Comparison of ENCODE assay signal across 21 mouse cellular contexts in the genomic region with DNA sequence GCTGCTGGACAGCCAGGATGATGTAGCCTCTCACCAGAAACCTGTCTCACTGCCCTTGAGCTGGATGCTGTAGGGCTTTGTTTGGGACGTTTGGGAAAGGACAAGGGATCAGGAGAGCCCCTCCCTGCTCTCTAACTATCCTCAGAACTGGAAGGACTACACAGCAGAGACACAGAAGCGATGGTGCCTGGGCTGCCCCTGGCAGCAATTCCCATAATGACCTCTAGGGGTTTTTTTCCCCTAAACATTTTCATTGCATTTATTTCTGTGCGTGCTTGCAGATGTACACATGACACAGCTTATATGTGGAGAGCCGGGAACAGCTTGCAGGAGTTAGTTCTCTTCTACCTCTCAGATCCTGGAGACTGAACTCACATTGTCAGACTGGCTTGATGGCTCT. TPM values are rescaled to one million over a fixed set of nuclear protein-coding genes. Genes with fewer than 3 reads are reported as not detected.
DNase-seq lines count a peak whose midpoint lies in the region; ATAC-seq and TF ChIP-seq lines count a peak whose summit lies in the region.
"Had no signal": no experiment of that assay in that cellular context is flagged by ENCODE, and none has a peak within 500 bp of the region (broad histone marks: within the 10 kb centered on the region; RNA-seq: fewer than 3 reads in every experiment).

No protein-coding gene starts in this region.

- H3K4me3 ChIP-seq in heart, adult 2 months: no peak overlapping the region
- no peak overlapping the region for H3K4me3 ChIP-seq in liver, postnatal 0 days (ENCODE audit: low read depth, low read length)
- H3K4me3 ChIP-seq in bone marrow, adult 2 months (replicated peaks; ENCODE audit: control insufficient read depth, low read depth, low read length): no peak overlapping the region
- H3K4me3 ChIP-seq: forebrain, embryonic 15.5 days; limb, embryonic 10.5 days; lung, embryonic 15.5 days had no signal

- H3K9ac ChIP-seq in heart, adult 2 months (ENCODE audit: low read depth, low read length): no peak overlapping the region
- H3K9ac ChIP-seq in liver, postnatal 0 days (replicated peaks): no peak overlapping the region
- H3K9ac ChIP-seq: forebrain, embryonic 15.5 days; lung, embryonic 15.5 days had no signal

- 75% methylated on average over 4 of the region's 4 CpGs for WGBS in heart, adult 2 months
- WGBS in liver, postnatal 0 days (ENCODE audit: insufficient replicate concordance): 61% methylated on average over 4 of the region's 4 CpGs
- 57% methylated on average over 4 of the region's 4 CpGs for WGBS in bone marrow, adult 2 months

- H3K9me3 ChIP-seq in liver, postnatal 0 days (ENCODE audit: low read length): no peaks in the 10 kb centered on the region
- H3K9me3 ChIP-seq: forebrain, embryonic 15.5 days; limb, embryonic 10.5 days; lung, embryonic 15.5 days had no signal

- DNase-seq in heart, adult 2 months: no peak
- DNase-seq in heart, adult 11 months: no peak
- DNase-seq in liver, postnatal 0 days: no peak
- DNase-seq in liver: no peak
- no peak for DNase-seq in cerebellum, adult 9-10 months
- DNase-seq in ovary, adult 18-20 months (ENCODE audit: low spot score): no peak
- DNase-seq: adrenal gland, postnatal 10 days; cerebellum, adult 9-11 months; gastrocnemius, postnatal 10 days; heart, postnatal 4 days; kidney, postnatal 25 days; thymus, postnatal 4 days had no signal

- H3K4me2 ChIP-seq in liver, postnatal 0 days (ENCODE audit: low read depth, low read length): no peak overlapping the region
- H3K4me2 ChIP-seq: forebrain, embryonic 15.5 days; heart, embryonic 11.5 days; lung, embryonic 15.5 days had no signal

- no peak for TF ChIP-seq POLR2A in heart, adult 2 months (IDR thresholded peaks at IDR 0.05; ENCODE audit: insufficient read depth, low read depth, low read length)
- TF ChIP-seq POLR2A in bone marrow, adult 2 months (IDR thresholded peaks at IDR 0.05; ENCODE audit: borderline replicate concordance, control insufficient read depth, low read depth, low read length): no peak

- H3K4me1 ChIP-seq in heart, adult 2 months (ENCODE audit: control insufficient read depth, insufficient read depth, low read length): peaks cover 5% of the 10 kb centered on the region
- no peaks in the 10 kb centered on the region for H3K4me1 ChIP-seq in liver, postnatal 0 days (ENCODE audit: insufficient read depth)
- no peaks in the 10 kb centered on the region for H3K4me1 ChIP-seq in bone marrow, adult 2 months (ENCODE audit: control insufficient read depth, insufficient read depth, low read length)
- H3K4me1 ChIP-seq: forebrain, embryonic 15.5 days; limb, embryonic 10.5 days; lung, embryonic 15.5 days had no signal

- no peak for TF ChIP-seq EP300 in heart, adult 2 months (IDR thresholded peaks at IDR 0.05; ENCODE audit: insufficient read depth, low read depth, low read length)
- no peak for TF ChIP-seq EP300 in liver, postnatal 0 days (IDR thresholded peaks at IDR 0.05; ENCODE audit: low read depth)

- peak; percentile 56 for TF ChIP-seq CTCF in heart, adult 2 months (IDR thresholded peaks at IDR 0.05)
- TF ChIP-seq CTCF in liver, postnatal 0 days (IDR thresholded peaks at IDR 0.05; ENCODE audit: low read depth): peak; percentile 46
- peak; percentile 13; the same call in 1 of the 2 replicates for TF ChIP-seq CTCF in bone marrow, adult 2 months (IDR thresholded peaks at IDR 0.05; ENCODE audit: control insufficient read depth, insufficient read depth, low read length)

- no peak for ATAC-seq in liver, postnatal 0 days
- ATAC-seq in monocyte, adult 5-6 weeks (replicated peaks; ENCODE audit: insufficient number of reproducible peaks, low FRiP score, low TSS enrichment, poor library complexity, severe bottlenecking): peak; percentile 33; the same call in 1 of the 2 replicates
- ATAC-seq: forebrain, embryonic 15.5 days; inflammation-experienced regulatory T-cells, adult 6 months had no signal

- no peaks in the 10 kb centered on the region for H3K36me3 ChIP-seq in heart, adult 2 months (ENCODE audit: control insufficient read depth, insufficient read depth, low read length)
- no peaks in the 10 kb centered on the region for H3K36me3 ChIP-seq in liver, postnatal 0 days (replicated peaks; ENCODE audit: insufficient read depth, low read length)
- H3K36me3 ChIP-seq: forebrain, embryonic 15.5 days; limb, embryonic 10.5 days; lung, embryonic 15.5 days had no signal

- no peaks in the 10 kb centered on the region for H3K79me2 ChIP-seq in heart, adult 2 months (replicated peaks; ENCODE audit: control insufficient read depth, insufficient read depth, low read length)

- no peaks in the 10 kb centered on the region for H3K27me3 ChIP-seq in heart, adult 2 months (ENCODE audit: control insufficient read depth, insufficient read depth, low read length)
- H3K27me3 ChIP-seq in liver, postnatal 0 days (ENCODE audit: insufficient read depth, low read length): no peaks in the 10 kb centered on the region
- H3K27me3 ChIP-seq: forebrain, embryonic 15.5 days; lung, embryonic 15.5 days had no signal

- intact Hi-C loops in heart, adult 2 months (cut with DNase I): no loop called here

- H3K27ac ChIP-seq in heart, adult 2 months: no peak overlapping the region; the same call in 1 of the 2 replicates
- no peak overlapping the region for H3K27ac ChIP-seq in liver, postnatal 0 days (ENCODE audit: low read depth)
- no peak overlapping the region for H3K27ac ChIP-seq in bone marrow, adult 2 months (ENCODE audit: control insufficient read depth, insufficient read depth, low read depth, low read length, poor library complexity)
- H3K27ac ChIP-seq: forebrain, embryonic 15.5 days; limb, embryonic 10.5 days; lung, embryonic 15.5 days had no signal

RNA-seq across cellular contexts. Expression of gene Tex35, which starts 16.3 kb away (rescaled TPM):
- total RNA-seq in heart, adult 2 months (2021): not detected
- polyA plus RNA-seq in heart, adult 2 months (2012; rRNA removed): not detected in 2 replicates
- polyA plus RNA-seq in liver, postnatal 0 days (2015; fragmentation: Nextera tagmentation; extraction: Ambion mirVana): not detected in 2 replicates
- not detected in 2 replicates for polyA plus RNA-seq in bone marrow, adult 2 months (2011; ENCODE audit: insufficient read depth, insufficient read length, low replicate concordance, missing spikeins)
- not detected in 3 replicates for total RNA-seq in monocyte, adult 5-6 weeks (2017)
- total RNA-seq: adrenal gland, postnatal 10 days; gastrocnemius, postnatal 10 days; layer of hippocampus, postnatal 25 days; MEL had no signal
- polyA plus RNA-seq: forebrain, embryonic 15.5 days; heart, embryonic 11.5 days; limb, embryonic 10.5 days; lung, embryonic 15.5 days had no signal
